Mouse (Mus musculus): ENCODE results near the gene Mrpl51. TPM values are rescaled to one million over a fixed set of nuclear protein-coding genes. Genes with fewer than 3 reads are reported as not detected.

Gene Mrpl51
- total RNA-seq, 2 experiments from 2014 or later: 62.6 to 72.8 TPM

- DNase-seq (ENCODE audit: low spot score in 2 of 2): no peak
- intact Hi-C loops (cut with DNase I): no loop called here
These were observed 16.1 kb upstream of the Mrpl51 start for GRCm38 (mm10) chr6:125175469-125175868.

DNA sequence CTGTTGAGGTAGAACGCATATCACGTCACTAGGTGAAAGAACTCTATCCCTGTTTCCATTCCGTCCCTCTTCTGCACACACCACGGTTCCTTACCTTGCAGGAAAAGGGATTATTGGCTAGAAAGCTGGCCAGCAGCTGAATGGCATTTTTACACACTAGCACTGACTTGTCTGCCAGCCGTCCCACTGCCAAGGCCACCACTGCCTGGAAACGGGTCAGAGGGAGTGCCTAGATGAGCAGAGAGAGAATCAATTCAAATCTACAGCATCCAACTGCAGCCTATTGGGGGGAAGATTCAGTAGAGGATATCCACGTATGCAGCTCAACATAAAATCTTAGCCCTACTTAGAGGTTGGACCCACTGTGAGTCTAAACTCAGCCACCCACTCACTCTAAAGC lies 12.0 kb upstream of the Mrpl51 start:
- intact Hi-C loops (cut with DNase I): no loop called here
- DNase-seq (ENCODE audit: low spot score in 2 of 2): no peak

DNA sequence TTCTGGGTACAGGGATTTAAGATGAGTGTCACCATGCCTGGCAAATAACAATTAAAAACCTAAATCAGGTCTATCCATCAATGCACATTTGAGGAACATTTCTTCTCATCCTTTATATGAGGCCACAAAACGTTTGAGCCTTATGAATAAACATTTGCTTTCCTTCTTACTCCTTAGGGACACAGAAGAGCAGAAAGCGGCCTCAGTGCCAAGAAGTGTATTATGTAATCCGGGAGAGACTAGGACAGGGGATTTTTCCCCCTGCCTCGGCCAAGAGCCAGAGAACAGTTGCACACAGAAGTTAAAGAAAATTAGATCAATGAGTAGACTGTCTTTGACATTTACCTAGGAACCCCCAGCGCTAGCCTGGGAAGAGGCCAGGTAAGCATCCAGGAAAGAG lies 9.5 kb upstream of the Mrpl51 start:
- no peak for DNase-seq (ENCODE audit: low spot score in 2 of 2)
- intact Hi-C loops (cut with DNase I): no loop called here

DNA sequence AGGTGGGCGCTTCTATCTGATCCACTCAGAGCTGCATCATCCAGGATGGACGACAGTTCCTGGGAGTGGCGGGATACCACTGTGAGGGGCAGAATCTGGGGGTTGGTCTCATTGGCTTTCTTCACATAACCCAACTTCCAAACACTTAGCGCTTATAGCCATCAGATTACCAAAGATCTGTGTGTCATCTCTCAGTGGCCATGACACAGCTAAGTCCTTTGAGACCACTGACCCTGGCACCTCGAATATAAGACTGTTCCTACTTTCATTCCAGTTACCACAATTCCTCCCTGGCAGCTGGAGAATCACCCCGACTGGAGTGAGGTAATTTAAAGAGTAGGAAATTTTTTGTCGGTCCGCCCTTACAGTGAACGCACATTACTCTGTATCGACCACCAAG lies 5.4 kb upstream of the Mrpl51 start:
- no peak for DNase-seq (ENCODE audit: low spot score in 2 of 2)
- intact Hi-C loops (cut with DNase I): no loop called here

DNA sequence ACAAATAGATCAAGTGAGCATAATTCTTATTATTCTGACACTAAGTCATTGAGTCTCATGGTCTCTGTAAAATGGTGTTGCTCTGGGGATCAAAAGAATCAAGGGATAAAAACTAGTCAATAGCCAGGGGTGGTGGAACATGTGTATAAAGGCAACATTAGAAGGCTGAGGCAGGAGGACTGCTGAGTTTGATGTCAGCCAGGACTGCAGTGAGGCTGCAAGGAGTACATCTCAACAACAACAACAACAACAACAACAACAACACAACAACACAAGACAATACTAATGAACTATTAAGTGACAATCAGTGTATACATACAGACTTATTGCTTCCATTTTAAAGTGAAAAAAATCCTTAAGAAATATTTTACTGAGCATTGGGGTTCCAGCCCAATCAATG lies 785 bp upstream of the Mrpl51 start:
- intact Hi-C loops (cut with DNase I): no loop called here
- DNase-seq (ENCODE audit: low spot score in 2 of 2): no peak

- DNase-seq (ENCODE audit: low spot score in 2 of 2): peak; percentile 90 to 93
- intact Hi-C loops (cut with DNase I): no loop called here
These were observed 564 bp downstream of the Mrpl51 start for GRCm38 (mm10) chr6:125192016-125192714.

DNA sequence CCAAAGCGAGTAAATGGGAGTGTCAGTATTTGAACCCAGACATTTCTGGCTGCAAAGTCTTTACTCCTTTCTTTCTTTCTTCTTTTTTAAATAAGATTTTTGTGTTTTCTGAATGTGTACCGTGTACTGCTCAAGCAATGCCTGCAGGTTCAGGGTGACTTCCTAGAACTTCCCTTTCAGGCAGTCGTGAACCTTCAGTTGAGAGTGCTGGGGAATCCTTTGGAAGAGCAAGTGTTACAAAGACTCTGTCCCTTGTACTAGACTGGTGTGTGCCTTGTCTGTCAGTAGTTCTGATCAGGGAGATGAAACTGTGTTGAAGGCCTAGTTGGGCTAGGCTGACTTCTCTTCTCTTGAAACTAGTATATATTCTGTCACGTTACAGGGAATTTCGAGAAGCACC lies 1.2 kb downstream of the Mrpl51 start:
- DNase-seq (ENCODE audit: low spot score in 2 of 2): no peak
- intact Hi-C loops (cut with DNase I): no loop called here

GRCm38 (mm10) chr6:125193390-125193789 lies 1.8 kb downstream of the Mrpl51 start:
- DNase-seq (ENCODE audit: low spot score in 2 of 2): no peak
- intact Hi-C loops (cut with DNase I): no loop called here

DNA sequence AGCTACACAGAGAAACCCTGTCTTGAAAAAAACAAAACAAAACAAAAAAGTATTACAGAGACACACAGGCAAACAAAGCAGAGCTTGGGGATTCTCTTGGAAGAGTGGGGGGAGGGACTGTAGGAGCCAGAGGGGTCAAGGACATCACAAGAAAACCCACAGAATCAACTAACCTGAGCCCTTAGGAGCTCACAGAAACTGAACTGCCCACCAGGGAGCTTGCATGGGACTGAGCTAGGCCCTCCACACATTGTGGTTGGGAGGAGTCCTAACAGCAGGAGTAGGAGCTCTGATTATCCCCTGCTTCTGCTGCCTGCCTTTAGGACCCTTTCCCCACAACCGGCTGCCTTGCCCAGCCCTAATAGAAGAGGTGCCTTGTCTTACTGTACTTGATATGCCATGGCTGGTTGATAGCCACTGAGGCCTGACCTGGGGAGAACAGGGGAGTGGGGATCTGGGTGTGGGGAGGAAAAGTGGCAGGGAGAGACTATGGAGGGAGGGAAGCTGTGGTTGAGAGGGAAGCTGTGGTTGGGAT lies 4.0 kb downstream of the Mrpl51 start:
- intact Hi-C loops (cut with DNase I): no loop called here
- no peak for DNase-seq (ENCODE audit: low spot score in 2 of 2)

- no peak for DNase-seq (ENCODE audit: low spot score in 2 of 2)
- intact Hi-C loops (cut with DNase I): no loop called here
These were observed 4.7 kb downstream of the Mrpl51 start for GRCm38 (mm10) chr6:125196301-125196700.

- intact Hi-C loops (cut with DNase I): no loop called here
- DNase-seq (ENCODE audit: low spot score in 2 of 2): no peak
These were observed 5.6 kb downstream of the Mrpl51 start for GRCm38 (mm10) chr6:125197166-125197565.

DNA sequence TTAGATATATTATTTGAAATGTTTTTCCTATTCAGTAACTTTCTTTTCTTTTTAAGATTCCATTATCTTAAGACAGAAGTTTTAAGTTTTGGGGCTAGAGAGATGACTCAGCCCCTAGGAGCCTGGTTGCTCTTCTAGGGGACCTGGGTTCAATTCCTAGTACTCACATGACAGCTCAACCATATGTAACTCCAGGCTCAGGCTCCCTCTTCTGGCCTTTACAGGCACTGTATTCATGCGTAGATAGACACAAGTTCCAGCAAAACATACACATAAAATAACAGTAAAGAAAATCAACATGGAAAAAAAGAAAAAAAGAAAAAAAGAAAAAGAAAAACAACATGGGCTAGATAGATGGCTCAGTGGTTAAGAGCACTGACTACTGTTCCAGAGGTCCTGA lies 18.8 kb downstream of the Mrpl51 start:
- intact Hi-C loops (cut with DNase I): no loop called here

DNA sequence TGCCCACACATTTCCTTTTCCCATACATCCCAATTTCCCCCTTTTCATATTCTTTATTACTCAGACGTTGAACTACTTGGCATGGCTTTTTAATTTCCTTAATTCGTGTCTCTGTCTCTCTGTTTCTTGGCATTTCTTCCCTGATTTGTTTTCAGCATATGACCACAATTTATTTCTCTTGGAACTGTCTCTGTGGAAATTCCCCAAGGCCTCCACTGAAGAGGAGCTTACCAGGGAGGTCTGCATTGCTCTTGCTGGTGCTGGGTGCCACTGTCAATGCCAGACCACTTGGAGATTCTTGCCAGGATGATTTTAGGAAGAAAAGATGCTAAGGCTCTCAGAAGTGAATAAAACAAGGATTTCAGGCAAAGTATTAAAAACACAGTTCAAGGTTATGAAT lies 21.0 kb downstream of the Mrpl51 start:
- no peak for DNase-seq (ENCODE audit: low spot score in 2 of 2)
- intact Hi-C loops (cut with DNase I): no loop called here

More for the DNA sequence above, 18.8 kb downstream of the Mrpl51 start:
- DNase-seq (ENCODE audit: low spot score in 2 of 2): no peak

- intact Hi-C loops (cut with DNase I): no loop called here
- no peak for DNase-seq (ENCODE audit: low spot score in 2 of 2)
These were observed 21.5 kb downstream of the Mrpl51 start for GRCm38 (mm10) chr6:125213129-125213528.

- DNase-seq (ENCODE audit: low spot score in 2 of 2): no peak
- intact Hi-C loops (cut with DNase I): no loop called here
These were observed 22.1 kb downstream of the Mrpl51 start for GRCm38 (mm10) chr6:125213715-125214114.

DNA sequence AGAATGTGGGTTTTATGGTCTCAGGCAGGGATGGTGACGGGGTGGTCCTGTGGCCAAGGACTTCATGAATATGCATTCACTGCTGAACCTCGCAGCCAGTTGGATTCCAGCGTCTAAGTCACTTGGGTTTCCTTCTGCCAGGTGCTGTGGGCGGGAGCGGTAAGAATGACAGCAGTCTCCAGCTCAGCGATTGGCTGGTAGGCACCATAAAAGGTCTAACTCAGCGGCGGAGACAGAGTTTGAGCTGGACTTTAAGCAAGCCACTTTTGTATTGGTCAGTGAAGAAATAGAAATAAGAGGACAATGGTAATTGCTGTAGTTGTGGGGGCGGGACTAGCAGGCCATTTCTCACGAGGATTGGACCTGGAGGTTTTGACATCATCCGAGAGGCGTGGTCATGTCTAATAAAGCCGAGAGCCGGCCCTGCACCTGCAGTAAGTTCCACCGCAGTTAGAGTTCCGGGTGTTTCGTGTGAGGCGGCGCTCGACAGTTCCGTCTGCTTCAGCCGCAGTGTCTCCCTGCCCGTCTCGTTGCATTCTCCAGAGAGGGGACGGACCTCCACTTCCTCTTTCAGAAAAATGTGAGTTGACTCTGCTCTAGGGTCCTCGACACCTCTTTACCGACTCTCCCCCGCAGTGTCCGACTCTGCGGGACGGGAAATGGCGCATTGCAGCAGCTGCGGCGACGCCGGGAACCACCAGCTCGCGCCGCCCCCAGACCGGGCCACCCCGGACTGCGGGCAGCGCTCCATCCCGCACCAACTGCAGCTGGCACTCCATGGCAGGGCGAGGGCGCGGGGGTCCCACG lies 23.8 kb downstream of the Mrpl51 start, which contains the start of gene Vamp1:
TSS of gene Vamp1 (plus strand) at position 404 of the 807 bp plus-strand sequence.
- intact Hi-C loops (cut with DNase I): no loop called here
- DNase-seq (ENCODE audit: low spot score in 2 of 2): peak; percentile 95 to 99

GRCm38 (mm10) chr6:125216898-125217297 lies 25.3 kb downstream of the Mrpl51 start:
- no peak for DNase-seq (ENCODE audit: low spot score in 2 of 2)
- intact Hi-C loops (cut with DNase I): no loop called here

DNA sequence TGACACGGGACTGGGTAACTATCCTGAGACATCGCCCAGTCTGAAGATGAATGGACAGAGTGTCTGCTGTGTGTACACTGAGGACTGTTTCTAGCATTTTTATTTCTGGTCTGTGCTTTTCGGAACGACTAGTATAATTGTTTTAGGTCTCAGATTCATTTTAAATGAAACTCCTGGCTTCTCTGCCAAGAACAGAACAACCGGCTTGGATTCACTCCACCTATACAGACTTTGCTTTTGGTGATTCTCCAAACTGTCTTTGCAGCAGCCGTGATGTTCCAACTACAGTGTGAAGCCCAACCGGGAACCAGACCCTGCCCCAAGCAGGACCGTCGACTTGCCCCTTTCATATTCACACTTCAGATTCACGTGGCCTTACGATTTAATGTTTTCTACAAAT lies 26.3 kb downstream of the Mrpl51 start:
- intact Hi-C loops (cut with DNase I): no loop called here
- peak; percentile 31 to 43 for DNase-seq (ENCODE audit: low spot score in 2 of 2)

GRCm38 (mm10) chr6:125218963-125219362 lies 27.4 kb downstream of the Mrpl51 start:
- intact Hi-C loops (cut with DNase I): loop anchor here (1.0 kb wide), 1 partner anchor 52 kb away; no protein-coding TSS in a partner anchor
- DNase-seq (ENCODE audit: low spot score in 2 of 2): peak; percentile 79 to 81

DNA sequence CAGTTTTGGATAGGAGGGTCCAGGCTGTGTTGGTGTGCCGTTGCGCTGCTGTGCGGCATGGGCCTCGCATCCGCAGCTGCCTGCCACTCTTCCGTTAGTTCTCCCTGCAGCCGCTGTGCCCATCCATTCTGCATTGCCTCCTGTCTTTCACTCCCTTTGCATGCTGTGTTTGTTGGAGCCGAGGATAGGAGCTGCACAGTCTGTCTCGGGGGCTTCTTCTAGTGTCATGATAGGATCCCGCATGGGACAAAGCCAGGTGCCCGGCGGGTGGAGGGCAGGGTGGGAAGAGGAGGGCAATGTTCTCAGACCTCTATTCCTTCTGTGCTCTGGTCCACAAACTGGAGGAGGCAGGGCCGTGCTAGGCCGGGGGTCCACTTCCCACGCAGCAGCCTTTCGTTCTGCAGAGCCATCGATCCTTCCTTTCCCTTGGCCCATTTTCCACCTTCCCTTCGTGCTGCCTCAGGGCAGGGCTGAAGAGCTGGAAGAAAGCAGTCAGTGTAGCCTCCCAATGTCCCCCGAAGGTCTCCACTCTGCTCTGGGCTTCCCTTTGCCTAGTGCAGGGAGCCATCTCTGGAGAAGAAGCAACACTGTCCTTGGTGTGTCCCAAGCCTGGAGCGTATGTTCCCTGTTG lies 29.6 kb downstream of the Mrpl51 start:
- intact Hi-C loops (cut with DNase I): no loop called here

More for the DNA sequence above, 29.6 kb downstream of the Mrpl51 start:
- no peak for DNase-seq (ENCODE audit: low spot score in 2 of 2)

All from left cerebral cortex, postnatal 14 days (tissue).